In genomic region chr7:128610897-128611798, GRCm38 (mm10) we compare ENCODE assay signal across 8 mouse cellular contexts. TPM values are rescaled to one million over a fixed set of nuclear protein-coding genes. Genes with fewer than 3 reads are reported as not detected.
DNase-seq lines count a peak whose midpoint lies in the region; ATAC-seq and TF ChIP-seq lines count a peak whose summit lies in the region.

Gene Inpp5f, plus strand, starts transcription at chr7:128611328.

- H3K4me1 ChIP-seq in embryonic facial prominence, embryonic 13.5 days = peaks cover 13% of the 10 kb centered on the region
- H3K4me1 ChIP-seq in kidney, adult 2 months (ENCODE audit: control insufficient read depth, insufficient read depth, low read length) = peaks cover 9% of the 10 kb centered on the region; the same call in 1 of the 2 replicates
- peaks cover 13% of the 10 kb centered on the region for H3K4me1 ChIP-seq in limb, embryonic 12.5 days (replicated peaks)
- peaks cover 13% of the 10 kb centered on the region for H3K4me1 ChIP-seq in midbrain, embryonic 15.5 days
- peaks cover 6% of the 10 kb centered on the region; the same call in 1 of the 2 replicates for H3K4me1 ChIP-seq in spleen, adult 2 months (ENCODE audit: control insufficient read depth, insufficient read depth, insufficient read length)

- no peaks in the 10 kb centered on the region for H3K9me3 ChIP-seq in embryonic facial prominence, embryonic 13.5 days
- H3K9me3 ChIP-seq in limb, embryonic 12.5 days = no peaks in the 10 kb centered on the region
- no peaks in the 10 kb centered on the region for H3K9me3 ChIP-seq in midbrain, embryonic 15.5 days

- peak within 1 kb of the TSS; percentile 74 for H3K27ac ChIP-seq in embryonic facial prominence, embryonic 13.5 days
- H3K27ac ChIP-seq in kidney, adult 2 months (ENCODE audit: insufficient read depth, low read depth, low read length) = peak within 1 kb of the TSS; percentile 98
- H3K27ac ChIP-seq in limb, embryonic 12.5 days = peak within 1 kb of the TSS; percentile 82
- peak within 1 kb of the TSS; percentile 75 for H3K27ac ChIP-seq in midbrain, embryonic 15.5 days
- H3K27ac ChIP-seq in spleen, adult 2 months (ENCODE audit: insufficient read depth, low read length) = peak within 1 kb of the TSS; percentile 77

- peak; percentile 99 for ATAC-seq in embryonic facial prominence, embryonic 13.5 days (ENCODE audit: insufficient number of reproducible peaks, insufficient read depth, low FRiP score, low TSS enrichment, low read depth)
- ATAC-seq in limb, embryonic 12.5 days (ENCODE audit: insufficient number of reproducible peaks, insufficient read depth, low FRiP score, low TSS enrichment, low read depth) = peak; percentile 98
- peak; percentile 99 for ATAC-seq in midbrain, embryonic 15.5 days (replicated peaks)

- whole genome bisulfite sequencing in embryonic facial prominence, embryonic 13.5 days = 2% methylated on average over 66 of the region's 68 CpGs
- 1% methylated on average over 67 of the region's 68 CpGs for WGBS in kidney, adult 2 months
- 2% methylated on average over 68 of the region's 68 CpGs for WGBS in limb, embryonic 12.5 days
- 1% methylated on average over 68 of the region's 68 CpGs for WGBS in midbrain, embryonic 15.5 days
- WGBS in spleen, adult 2 months = 1% methylated on average over 68 of the region's 68 CpGs

- no peak for TF ChIP-seq POLR2A in kidney, adult 2 months (IDR thresholded peaks at IDR 0.05; ENCODE audit: low read depth, low read length)
- TF ChIP-seq POLR2A in spleen, adult 2 months (IDR thresholded peaks at IDR 0.05; ENCODE audit: low read depth, low read length) = peak; percentile 30

- H3K9ac ChIP-seq in embryonic facial prominence, embryonic 13.5 days = peak within 1 kb of the TSS; percentile 88
- peak within 1 kb of the TSS; percentile 80 for H3K9ac ChIP-seq in limb, embryonic 12.5 days (replicated peaks)
- peak within 1 kb of the TSS; percentile 75 for H3K9ac ChIP-seq in midbrain, embryonic 15.5 days

- H3K4me3 ChIP-seq in embryonic facial prominence, embryonic 13.5 days = peak within 1 kb of the TSS; percentile 89
- peak within 1 kb of the TSS; percentile 78 for H3K4me3 ChIP-seq in kidney, adult 2 months (ENCODE audit: insufficient read depth, low read depth, low read length)
- peak within 1 kb of the TSS; percentile 77 for H3K4me3 ChIP-seq in limb, embryonic 12.5 days (replicated peaks)
- H3K4me3 ChIP-seq in midbrain, embryonic 15.5 days = peak within 1 kb of the TSS; percentile 71
- peak within 1 kb of the TSS; percentile 79 for H3K4me3 ChIP-seq in spleen, adult 2 months (ENCODE audit: extremely low read depth, insufficient read depth, insufficient read length)

- no peak for TF ChIP-seq CTCF in kidney, adult 2 months (conservative IDR thresholded peaks at IDR 0.05; ENCODE audit: insufficient read depth, insufficient read length, low read depth, low read length)
- TF ChIP-seq CTCF in spleen, adult 2 months (IDR thresholded peaks at IDR 0.05; ENCODE audit: extremely low read depth, insufficient read depth, insufficient read length, insufficient replicate concordance) = no peak

- no peaks in the 10 kb centered on the region for H3K27me3 ChIP-seq in embryonic facial prominence, embryonic 13.5 days
- H3K27me3 ChIP-seq in kidney, adult 2 months (replicated peaks; ENCODE audit: control insufficient read depth, insufficient read depth, low read length) = no peaks in the 10 kb centered on the region
- no peaks in the 10 kb centered on the region for H3K27me3 ChIP-seq in limb, embryonic 12.5 days
- H3K27me3 ChIP-seq in midbrain, embryonic 15.5 days (replicated peaks) = no peaks in the 10 kb centered on the region
- H3K27me3 ChIP-seq in spleen, adult 2 months (ENCODE audit: control insufficient read depth, insufficient read depth, low read length) = no peaks in the 10 kb centered on the region

- no peaks in the 10 kb centered on the region for H3K36me3 ChIP-seq in embryonic facial prominence, embryonic 13.5 days
- H3K36me3 ChIP-seq in kidney, adult 2 months (ENCODE audit: control insufficient read depth, insufficient read depth, low read length) = no peaks in the 10 kb centered on the region
- H3K36me3 ChIP-seq in limb, embryonic 12.5 days = no peaks in the 10 kb centered on the region
- no peaks in the 10 kb centered on the region for H3K36me3 ChIP-seq in midbrain, embryonic 15.5 days (replicated peaks)
- no peaks in the 10 kb centered on the region for H3K36me3 ChIP-seq in spleen, adult 2 months (ENCODE audit: control insufficient read depth, insufficient read depth, low read length)

- H3K4me2 ChIP-seq in embryonic facial prominence, embryonic 13.5 days = peak within 1 kb of the TSS; percentile 80
- peak within 1 kb of the TSS; percentile 82 for H3K4me2 ChIP-seq in limb, embryonic 12.5 days
- peak within 1 kb of the TSS; percentile 90 for H3K4me2 ChIP-seq in midbrain, embryonic 15.5 days

- DNase-seq in 3134 (ENCODE audit: extremely low read depth, insufficient read length, low spot score) = peak; percentile 94
- peak; percentile 98 to 99 for DNase-seq in adrenal gland, postnatal 36 days
- DNase-seq in heart, adult 18-20 months = peak; percentile 100
- peak; percentile 100 for DNase-seq in kidney, adult 2 months
- DNase-seq in spleen, adult 2 months (ENCODE audit: low read depth in 1 of 2, low spot score in 2 of 2) = peak; percentile 97 to 99

RNA-seq across cellular contexts. Expression of gene Inpp5f, which starts in this region (rescaled TPM):
- total RNA-seq in adrenal gland, postnatal 36 days (2021) = 10 to 100 TPM; 21.2 to 28.7 TPM
- polyA plus RNA-seq in embryonic facial prominence, embryonic 13.5 days (2015; fragmentation: Nextera tagmentation; extraction: Ambion mirVana) = 25.3 TPM in 2 replicates
- 1 to 10 TPM; 4.1 to 5.2 TPM for total RNA-seq in heart, adult 18-20 months (2021)
- polyA plus RNA-seq in kidney, adult 2 months (2012; rRNA removed) = 14.6 TPM in 2 replicates
- polyA plus RNA-seq in limb, embryonic 12.5 days (2016; fragmentation: Nextera tagmentation; extraction: Ambion mirVana) = 25.5 and 26.0 TPM in 2 replicates
- polyA plus RNA-seq in midbrain, embryonic 15.5 days (2015; fragmentation: Nextera tagmentation; extraction: Ambion mirVana) = 414 and 450 TPM in 2 replicates
- polyA plus RNA-seq in spleen, adult 2 months (2012; rRNA removed) = 6.8 and 7.2 TPM in 2 replicates

Comparison
In these comparisons a context has a peak if more than half of its experiments do, and no peak if none do; other contexts are left out.
1. Peak in every context shown above with its lines: DNase-seq, ATAC-seq, H3K4me3 ChIP-seq and H3K27ac ChIP-seq.
2. RNA of gene Inpp5f (polyA plus RNA-seq): 414 to 450 TPM in midbrain, embryonic 15.5 days; 25.5 to 26.0 TPM in limb, embryonic 12.5 days, 25.3 TPM in embryonic facial prominence, embryonic 13.5 days, 14.6 TPM in kidney, adult 2 months and 6.8 to 7.2 TPM in spleen, adult 2 months; every median in the first group is over 10 times any median in the second.